Mouse (Mus musculus) megakaryocyte-erythroid progenitor cell, adult 5 weeks (primary cell): Measurements from ENCODE around the gene 1700047I17Rik2. TPM values are rescaled to one million over a fixed set of nuclear protein-coding genes. Genes with fewer than 3 reads are reported as not detected.

Source experiments
- polyA plus RNA-seq: library from polyadenylated mRNA; stranded (reverse); fragments of >175 nt; gene quantifications from 2 replicates; pipeline ENCODE4 v1.2.3, GENCODE M21; 2012

1700047I17Rik2 gene
- polyA plus RNA-seq = not detected in 2 replicates

DNA sequence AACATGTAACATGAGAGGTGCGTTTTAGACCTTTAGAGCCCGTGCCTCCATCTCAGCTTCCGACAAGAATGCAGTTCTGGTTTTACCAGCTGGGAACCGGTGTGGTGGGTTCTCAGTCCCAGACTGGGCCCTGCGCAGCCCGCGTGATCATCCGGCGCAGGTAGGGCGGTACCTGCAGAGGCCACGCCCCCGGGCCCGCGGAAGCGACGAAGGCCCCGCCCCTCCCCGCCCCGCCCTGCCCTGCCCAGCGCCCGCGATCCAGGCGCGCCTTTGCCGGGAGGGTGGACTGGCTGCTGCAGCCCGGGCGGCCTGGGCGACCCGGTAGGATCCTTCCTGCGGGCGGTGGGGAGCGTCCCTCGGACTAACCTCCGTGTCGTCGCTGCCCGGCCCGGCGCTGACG, at the start of gene 1700047I17Rik2:
TSS of gene 1700047I17Rik2 (plus strand) at position 287 of the 400 bp plus-strand sequence.

DNA sequence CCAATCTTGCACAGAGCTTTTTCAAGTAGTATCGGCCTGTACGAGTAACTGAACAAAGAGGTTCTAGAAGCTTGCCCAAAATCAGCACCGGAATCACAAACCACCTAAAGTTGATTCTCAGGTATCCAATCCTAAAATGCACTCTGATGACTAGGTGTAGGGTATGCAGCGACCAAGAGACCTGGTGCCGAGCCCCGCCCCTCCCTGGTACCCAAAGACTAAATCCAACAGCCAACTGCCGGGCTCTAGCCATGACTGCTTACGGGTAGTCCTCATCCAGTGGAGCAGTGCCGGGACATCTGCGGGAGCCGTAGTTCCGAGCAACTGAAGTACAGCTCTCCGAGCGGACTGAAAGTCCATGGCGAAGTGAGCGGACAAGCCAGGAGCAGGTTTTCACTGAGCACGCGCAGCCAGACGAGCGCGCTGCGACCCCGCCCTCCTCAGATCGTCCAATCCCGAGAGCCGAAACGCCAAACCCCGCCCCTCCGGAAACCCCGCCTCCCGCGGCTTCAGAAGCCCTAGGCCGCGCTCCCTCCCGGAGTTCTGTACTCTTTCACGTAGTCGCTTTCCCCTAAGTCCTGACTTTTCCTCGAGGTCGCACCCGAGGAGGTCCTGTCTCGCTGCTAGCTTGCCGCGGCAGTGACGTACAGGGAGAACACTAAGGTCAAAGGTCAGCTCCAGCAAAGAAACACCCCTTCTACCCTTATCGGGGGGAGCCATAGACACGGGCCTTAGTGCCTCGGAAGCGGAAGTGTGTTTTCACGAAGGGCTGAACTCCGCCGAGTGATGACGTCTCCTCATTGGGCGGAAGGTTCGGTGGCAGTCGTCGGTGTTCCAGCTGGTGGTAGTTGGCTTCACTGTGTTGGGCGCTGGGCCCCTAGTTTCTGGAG, 44.6 kb upstream of the 1700047I17Rik2 start, which contains the start of gene Srp54b:
TSS of gene Srp54b (plus strand) at position 546 of the 890 bp plus-strand sequence.

DNA sequence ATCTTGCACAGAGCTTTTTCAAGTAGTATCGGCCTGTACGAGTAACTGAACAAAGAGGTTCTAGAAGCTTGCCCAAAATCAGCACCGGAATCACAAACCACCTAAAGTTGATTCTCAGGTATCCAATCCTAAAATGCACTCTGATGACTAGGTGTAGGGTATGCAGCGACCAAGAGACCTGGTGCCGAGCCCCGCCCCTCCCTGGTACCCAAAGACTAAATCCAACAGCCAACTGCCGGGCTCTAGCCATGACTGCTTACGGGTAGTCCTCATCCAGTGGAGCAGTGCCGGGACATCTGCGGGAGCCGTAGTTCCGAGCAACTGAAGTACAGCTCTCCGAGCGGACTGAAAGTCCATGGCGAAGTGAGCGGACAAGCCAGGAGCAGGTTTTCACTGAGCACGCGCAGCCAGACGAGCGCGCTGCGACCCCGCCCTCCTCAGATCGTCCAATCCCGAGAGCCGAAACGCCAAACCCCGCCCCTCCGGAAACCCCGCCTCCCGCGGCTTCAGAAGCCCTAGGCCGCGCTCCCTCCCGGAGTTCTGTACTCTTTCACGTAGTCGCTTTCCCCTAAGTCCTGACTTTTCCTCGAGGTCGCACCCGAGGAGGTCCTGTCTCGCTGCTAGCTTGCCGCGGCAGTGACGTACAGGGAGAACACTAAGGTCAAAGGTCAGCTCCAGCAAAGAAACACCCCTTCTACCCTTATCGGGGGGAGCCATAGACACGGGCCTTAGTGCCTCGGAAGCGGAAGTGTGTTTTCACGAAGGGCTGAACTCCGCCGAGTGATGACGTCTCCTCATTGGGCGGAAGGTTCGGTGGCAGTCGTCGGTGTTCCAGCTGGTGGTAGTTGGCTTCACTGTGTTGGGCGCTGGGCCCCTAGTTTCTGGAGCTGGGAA, 30.5 kb downstream of the 1700047I17Rik2 start, which contains the start of gene Srp54c:
TSS of gene Srp54c (plus strand) at position 543 of the 894 bp plus-strand sequence.

Other genes with a start within 250 kb of the 1700047I17Rik2 start
- 0.70 and 0.71 TPM in 2 replicates for gene Gm20403, start 213.1 kb upstream of the 1700047I17Rik2 start, polyA plus RNA-seq
- gene Baz1a, start 185.2 kb upstream of the 1700047I17Rik2 start, polyA plus RNA-seq = 30.5 and 32.0 TPM in 2 replicates
- gene 2700097O09Rik, start 119.5 kb upstream of the 1700047I17Rik2 start, polyA plus RNA-seq = 0.37 and 1.0 TPM in 2 replicates
- 23.1 and 32.8 TPM in 2 replicates for gene Srp54a, start 119.3 kb upstream of the 1700047I17Rik2 start, polyA plus RNA-seq
- 6.8 and 10.5 TPM in 2 replicates for gene Fam177a, start 75.1 kb upstream of the 1700047I17Rik2 start, polyA plus RNA-seq
- 61.9 and 70.2 TPM in 2 replicates for gene Srp54b, start 44.5 kb upstream of the 1700047I17Rik2 start, polyA plus RNA-seq
- 1.9 and 2.6 TPM in 2 replicates for gene Srp54c, start 30.6 kb downstream of the 1700047I17Rik2 start, polyA plus RNA-seq
- 1.6 and 2.1 TPM in 2 replicates for gene 1110008L16Rik, start 100.0 kb downstream of the 1700047I17Rik2 start, polyA plus RNA-seq
- gene Ppp2r3c, start 103.4 kb downstream of the 1700047I17Rik2 start, polyA plus RNA-seq = 0.91 and 1.0 TPM in 2 replicates
- 19.6 and 23.1 TPM in 2 replicates for gene Psma6, start 184.6 kb downstream of the 1700047I17Rik2 start, polyA plus RNA-seq